Mouse (Mus musculus) forebrain, postnatal 0 days (tissue): ENCODE data around the gene Cradd. TPM values are rescaled to one million over a fixed set of nuclear protein-coding genes. Genes with fewer than 3 reads are reported as not detected.

Source experiments
- ATAC-seq: fragments of 200-750 bp; cut with Nextera tagmentation; 2 replicates; pipeline ENCODE4 v1.8.0; 2017; ENCODE audit warnings: mild to moderate bottlenecking, moderate library complexity
- DNase-seq: peaks from one replicate; pipeline ENCODE4 v3.0.0-alpha.2; 2015
- H3K27ac ChIP-seq: fragments of 300-500 bp; sonication (generic); 2 replicates; pipeline ENCODE4 v1.5.1; 2014; ENCODE audit warnings: low read depth, mild to moderate bottlenecking, antibody characterized with exemption, low read length, moderate library complexity, mixed read lengths
- H3K27me3 ChIP-seq: fragments of 300-500 bp; sonication (generic); 2 replicates; pipeline ENCODE4 v1.6.1; 2014; ENCODE audit warnings: mild to moderate bottlenecking, low read length, mixed read lengths; ENCODE audit not compliant: insufficient read depth
- H3K36me3 ChIP-seq: fragments of 300-500 bp; sonication (generic); 2 replicates; pipeline ENCODE4 v1.6.1; 2014; ENCODE audit warnings: mild to moderate bottlenecking, moderate library complexity; ENCODE audit not compliant: insufficient read depth
- H3K4me1 ChIP-seq: fragments of 300-500 bp; sonication (generic); 2 replicates; pipeline ENCODE4 v1.6.1; 2014; ENCODE audit warnings: antibody characterized with exemption; ENCODE audit not compliant: insufficient read depth
- H3K4me2 ChIP-seq: fragments of 300-500 bp; sonication (generic); 2 replicates; pipeline ENCODE4 v1.6.1; 2014; ENCODE audit warnings: low read depth, mild to moderate bottlenecking, moderate library complexity
- H3K4me3 ChIP-seq: fragments of 300-500 bp; sonication (generic); 2 replicates; pipeline ENCODE4 v1.5.1; 2014; ENCODE audit warnings: low read depth, low read length, mixed read lengths
- H3K9ac ChIP-seq: fragments of 300-500 bp; sonication (generic); 2 replicates; pipeline ENCODE4 v1.6.1; 2014; ENCODE audit warnings: mild to moderate bottlenecking
- H3K9me3 ChIP-seq: fragments of 300-500 bp; sonication (generic); 2 replicates; pipeline ENCODE4 v1.6.1; 2016; ENCODE audit warnings: low read length
- CTCF ChIP-seq: sonication (generic); IDR thresholded peaks from 2 replicates; pipeline ENCODE4 v1.5.1; 2016; ENCODE audit warnings: antibody characterized with exemption, control low read depth, low read depth
- WGBS: fragments of 180-500 bp; shearing (Covaris S2); extraction: QIAGEN DNeasy Blood & Tissue Kit; methylation state at CpG from one replicate; pipeline ENCODE4 v1.1.7; 2014; 5-methylcytosine and 5-hydroxymethylcytosine counted together
- polyA plus RNA-seq: library from polyadenylated mRNA; unstranded; fragments of >200 nt; fragmentation: Nextera tagmentation; extraction: Ambion mirVana; gene quantifications from 2 replicates; pipeline ENCODE4 v1.2.1, GENCODE M21; 2015
- total RNA-seq: library from RNA; depleted of rRNA; stranded (reverse); fragments of >200 nt; gene quantifications from 2 replicates; pipeline ENCODE4 v1.2.3, GENCODE M21; 2014

Gene Cradd
- total and polyA plus RNA-seq, 2 experiments from 2014 or later, result 8.3 to 10.3 TPM

DNA sequence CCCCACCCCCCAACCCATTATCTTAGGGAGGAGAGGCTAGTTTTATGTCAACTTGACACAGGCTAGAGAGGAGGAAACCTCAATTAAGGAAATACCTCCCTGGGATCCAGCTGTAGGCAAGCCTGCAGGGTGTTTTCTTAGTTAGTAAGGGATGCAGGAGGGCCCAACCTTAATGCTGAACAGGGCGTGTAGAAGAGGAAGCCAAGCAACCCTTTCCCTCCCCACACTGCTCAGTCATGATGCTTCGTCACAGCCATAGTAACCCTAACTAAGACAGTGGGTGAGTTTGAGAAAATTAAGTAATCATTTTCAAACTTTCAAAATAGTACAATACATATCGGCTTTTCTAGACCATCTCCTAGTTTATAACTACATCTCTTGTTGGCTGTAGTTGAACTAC lies 143.0 kb downstream of the Cradd start:
- Histone ChIP-seq H3K9me3 (no peaks in the 10 kb centered on the region), H3K36me3 (no peaks in the 10 kb centered on the region), H3K4me3 (no peak overlapping the region), H3K27ac (no peak overlapping the region), H3K4me2 (no peak overlapping the region), H3K9ac (no peak overlapping the region), H3K4me1 (peaks cover 8% of the 10 kb centered on the region), H3K27me3 (no peaks in the 10 kb centered on the region)
- WGBS, result 90% methylated on average over 3 of the region's 3 CpGs
- no peak for TF ChIP-seq CTCF
- DNase-seq (no peak), ATAC-seq (no peak)

DNA sequence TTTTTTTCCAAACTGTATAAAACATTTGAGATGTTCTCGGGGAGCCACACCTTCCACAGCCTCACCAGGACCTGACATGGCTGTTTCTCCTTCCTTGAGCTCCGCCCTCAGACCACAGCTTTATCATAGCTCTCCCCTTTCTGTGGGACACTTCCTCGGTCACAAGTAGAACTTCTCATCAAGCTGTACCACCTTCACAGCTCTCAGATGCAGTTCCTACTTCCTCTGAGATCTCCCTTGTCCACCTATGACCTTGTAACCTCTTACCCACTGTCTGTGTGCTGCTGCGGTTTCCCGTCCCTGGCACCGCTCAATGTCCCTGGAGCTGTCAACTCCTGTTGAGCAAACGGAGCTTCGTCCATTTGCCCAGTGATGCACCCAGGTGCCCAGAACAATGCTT lies 143.8 kb downstream of the Cradd start:
- no peak overlapping the region for H3K4me3 ChIP-seq
- H3K36me3 ChIP-seq, result no peaks in the 10 kb centered on the region
- H3K27me3 ChIP-seq, result no peaks in the 10 kb centered on the region
- ATAC-seq, result no peak
- no peak overlapping the region for H3K9ac ChIP-seq
- no peak overlapping the region for H3K27ac ChIP-seq
- H3K4me1 ChIP-seq, result peaks cover 8% of the 10 kb centered on the region
- no peaks in the 10 kb centered on the region for H3K9me3 ChIP-seq
- DNase-seq, result no peak
- TF ChIP-seq CTCF, result no peak
- no peak overlapping the region for H3K4me2 ChIP-seq
- 89% methylated on average over 8 of the region's 8 CpGs for WGBS

DNA sequence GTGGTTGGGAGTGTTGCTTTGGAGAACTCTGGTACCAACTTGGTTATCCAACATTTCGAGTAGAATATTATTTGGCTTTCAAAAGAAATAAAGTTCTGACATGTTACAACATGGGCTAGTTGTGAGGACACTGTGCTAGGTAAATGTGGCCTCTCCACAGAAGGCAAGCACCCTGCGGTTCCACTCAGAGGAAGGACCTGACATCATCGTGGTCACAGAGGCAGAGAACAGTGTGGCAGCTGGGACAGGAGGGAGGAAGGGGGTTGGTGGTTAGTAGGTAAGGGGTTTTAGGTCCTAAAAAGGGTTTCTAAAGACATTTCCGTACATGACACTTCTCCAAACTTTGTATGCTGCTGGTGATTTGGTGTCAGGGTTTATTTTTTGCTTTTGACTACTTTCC lies 145.1 kb downstream of the Cradd start:
- TF ChIP-seq CTCF, result no peak
- 87% methylated on average over 4 of the region's 4 CpGs for WGBS

DNA sequence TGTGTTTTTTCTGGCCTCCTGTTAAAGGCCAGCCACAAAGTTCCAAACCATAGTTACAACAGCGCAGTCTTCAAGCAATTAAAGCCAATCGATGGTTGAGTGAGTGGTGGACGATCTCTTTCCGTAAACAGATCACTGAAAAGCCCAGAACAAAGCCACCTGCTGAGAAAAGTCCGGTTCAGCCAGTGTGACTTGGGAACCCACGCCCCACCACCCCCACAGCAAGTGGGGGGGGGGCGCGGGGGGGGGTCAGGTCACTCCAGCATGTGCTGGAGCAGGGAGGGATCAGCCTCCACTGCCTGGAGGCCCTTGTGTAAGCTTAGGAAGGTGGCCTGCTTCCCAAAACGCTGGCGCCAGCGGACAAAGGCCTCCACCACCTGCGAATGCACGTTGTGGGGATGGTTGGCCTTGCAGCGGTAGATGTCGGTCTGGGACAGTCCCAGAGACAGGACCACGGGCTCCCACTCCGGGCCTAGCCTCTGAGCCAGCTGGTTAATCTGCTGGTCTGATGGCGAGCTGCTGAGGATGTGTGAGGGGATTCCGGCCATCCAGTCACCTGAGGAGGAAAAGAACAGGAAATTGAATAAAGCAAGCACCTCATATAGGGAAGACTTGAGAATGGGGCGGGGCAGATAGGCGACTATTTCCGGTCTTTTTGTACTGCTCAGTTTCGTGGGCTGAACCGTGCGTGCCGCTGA lies 148.4 kb downstream of the Cradd start:
- H3K4me2 ChIP-seq, result no peak overlapping the region
- no peak for TF ChIP-seq CTCF
- DNase-seq, result no peak
- H3K27me3 ChIP-seq, result no peaks in the 10 kb centered on the region
- 46% methylated on average over 26 of the region's 26 CpGs for WGBS
- H3K4me3 ChIP-seq, result no peak overlapping the region
- H3K9me3 ChIP-seq, result no peaks in the 10 kb centered on the region
- peaks cover 2% of the 10 kb centered on the region; the same call in 1 of the 2 replicates for H3K4me1 ChIP-seq
- H3K9ac ChIP-seq, result no peak overlapping the region
- no peaks in the 10 kb centered on the region for H3K36me3 ChIP-seq
- ATAC-seq, result no peak
- no peak overlapping the region for H3K27ac ChIP-seq

More for the DNA sequence above, 145.1 kb downstream of the Cradd start:
- ATAC-seq (no peak), DNase-seq (no peak)
- Histone ChIP-seq H3K4me1 (peaks cover 2% of the 10 kb centered on the region; the same call in 1 of the 2 replicates), H3K27me3 (no peaks in the 10 kb centered on the region), H3K4me3 (no peak overlapping the region), H3K27ac (no peak overlapping the region), H3K9me3 (no peaks in the 10 kb centered on the region), H3K9ac (no peak overlapping the region), H3K36me3 (no peaks in the 10 kb centered on the region), H3K4me2 (no peak overlapping the region)

DNA sequence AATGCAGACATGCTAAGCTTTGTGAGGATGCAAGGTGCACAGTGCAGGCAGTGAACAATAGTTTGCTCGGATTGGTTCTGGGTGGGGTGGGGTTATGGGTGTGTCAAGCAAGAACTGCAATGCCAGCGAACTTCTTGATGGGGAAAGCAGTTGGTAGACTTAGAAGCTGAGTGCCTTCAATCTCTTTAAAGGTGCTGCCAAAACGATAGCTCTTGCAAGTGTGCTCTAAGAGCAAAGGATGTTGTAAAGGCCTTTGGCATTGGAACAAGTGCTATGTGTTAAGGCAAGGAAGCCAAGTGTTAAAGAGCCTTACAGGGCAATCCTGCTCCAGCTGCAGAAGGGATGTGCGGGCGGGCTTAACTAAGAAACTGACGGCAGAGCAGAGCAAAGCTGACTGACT lies 149.7 kb downstream of the Cradd start:
- ATAC-seq (no peak), DNase-seq (no peak)
- Histone ChIP-seq H3K4me1 (peaks cover 2% of the 10 kb centered on the region; the same call in 1 of the 2 replicates), H3K9me3 (no peaks in the 10 kb centered on the region), H3K27me3 (no peaks in the 10 kb centered on the region), H3K4me2 (no peak overlapping the region), H3K36me3 (no peaks in the 10 kb centered on the region), H3K4me3 (no peak overlapping the region), H3K9ac (no peak overlapping the region), H3K27ac (no peak overlapping the region)
- TF ChIP-seq CTCF, result no peak
- 69% methylated on average over 6 of the region's 6 CpGs for WGBS

DNA sequence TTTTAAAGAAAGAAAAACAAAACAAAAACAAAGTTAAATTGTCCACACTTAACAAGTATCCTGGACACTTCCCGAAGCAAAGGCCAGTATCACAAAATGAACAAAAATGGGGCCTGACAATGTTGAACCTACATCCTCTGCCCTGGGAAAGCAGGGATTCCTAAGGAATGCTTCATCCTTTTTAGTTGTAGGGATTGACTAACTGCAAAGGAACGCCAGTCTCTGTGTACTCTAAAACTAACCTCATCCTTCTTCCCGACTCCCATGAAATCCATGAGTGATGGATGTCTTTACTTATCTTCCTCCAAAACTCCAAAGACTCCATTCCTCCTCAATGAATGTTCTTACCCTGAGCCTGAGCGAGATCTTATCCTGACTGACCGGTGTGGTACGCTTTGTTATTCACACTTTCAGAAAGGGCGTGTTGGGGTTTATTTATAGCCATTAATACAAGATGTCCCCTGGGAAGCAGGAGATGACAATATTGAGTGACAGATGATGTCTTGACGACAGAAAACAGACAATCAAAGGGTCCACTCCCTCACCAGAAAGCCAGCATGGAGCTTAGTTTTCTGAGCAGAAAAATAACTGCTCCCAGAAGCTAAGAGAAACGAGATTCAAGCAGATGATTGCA lies 153.1 kb downstream of the Cradd start:
- ATAC-seq (no peak), DNase-seq (no peak)
- H3K9me3 ChIP-seq, result no peaks in the 10 kb centered on the region
- no peak overlapping the region for H3K27ac ChIP-seq
- TF ChIP-seq CTCF, result no peak
- no peaks in the 10 kb centered on the region for H3K27me3 ChIP-seq
- H3K4me1 ChIP-seq, result no peaks in the 10 kb centered on the region
- no peak overlapping the region for H3K4me3 ChIP-seq
- no peaks in the 10 kb centered on the region for H3K36me3 ChIP-seq
- H3K4me2 ChIP-seq, result no peak overlapping the region
- H3K9ac ChIP-seq, result no peak overlapping the region
- WGBS, result 89% methylated on average over 9 of the region's 9 CpGs

DNA sequence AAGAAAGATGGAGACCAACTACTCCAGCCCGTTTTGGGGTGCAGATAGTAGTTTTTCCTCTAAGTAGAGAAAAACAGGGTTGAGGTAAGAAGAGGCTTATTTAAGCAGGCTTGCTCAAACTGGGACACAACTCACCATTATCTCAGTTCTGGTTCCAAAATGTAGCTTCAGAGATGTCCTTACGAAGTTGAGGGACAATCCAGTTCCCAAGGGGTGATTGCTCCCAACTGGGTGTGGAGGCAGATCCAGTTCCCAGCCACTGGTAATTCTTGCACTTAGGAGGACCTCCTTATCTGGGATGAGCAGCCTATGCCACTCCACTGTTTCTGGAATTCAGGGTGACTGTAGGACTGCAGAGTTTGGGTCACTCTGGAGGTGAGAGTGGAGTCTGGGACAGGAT lies 159.0 kb downstream of the Cradd start:
- no peaks in the 10 kb centered on the region for H3K9me3 ChIP-seq
- no peak overlapping the region for H3K27ac ChIP-seq
- no peak for TF ChIP-seq CTCF
- no peak overlapping the region for H3K9ac ChIP-seq
- no peak overlapping the region for H3K4me2 ChIP-seq
- H3K27me3 ChIP-seq, result no peaks in the 10 kb centered on the region
- H3K4me1 ChIP-seq, result no peaks in the 10 kb centered on the region
- no peak overlapping the region for H3K4me3 ChIP-seq
- WGBS, result 94% methylated on average over 2 of the region's 2 CpGs
- ATAC-seq, result no peak
- no peaks in the 10 kb centered on the region for H3K36me3 ChIP-seq
- no peak for DNase-seq
